Mouse (Mus musculus) E14TG2a.4 (cell line): ENCODE measurements around the gene Rnf19b.

Experiments used
- CTCF ChIP-seq: conservative IDR thresholded peaks from 2 replicates; pipeline ENCODE4 v1.5.1; 2014; ENCODE audit warnings: low read length
- POU5F1 ChIP-seq: IDR thresholded peaks from 2 replicates; pipeline ENCODE4 v1.6.1; 2014; ENCODE audit warnings: low read length, borderline replicate concordance

- no peak for TF ChIP-seq CTCF
- TF ChIP-seq POU5F1: no peak
These were observed 47.3 kb downstream of the Rnf19b start, which contains the start of gene Tmem54 for GRCm38 (mm10) chr4:129105356-129105755.
